Mouse (Mus musculus) adrenal gland, adult 10 weeks (tissue): Measurements from ENCODE around the gene Dcn. TPM values are rescaled to one million over a fixed set of nuclear protein-coding genes. Genes with fewer than 3 reads are reported as not detected.

Experiments
- polyA plus RNA-seq: library from polyadenylated mRNA; stranded (reverse); fragments of 350-450 nt; fragmentation: Illumina TruSeq; extraction: RNeasy Lipid Tissue Mini Kit (QIAGEN cat#74804); gene quantifications from one replicate; pipeline ENCODE4 v1.2.3, GENCODE M21; 2014; ENCODE audit warnings: low read depth, low replicate concordance

The Dcn gene
- polyA plus RNA-seq = 495 TPM

GRCm38 (mm10) chr10:97479004-97479766 is at the start of gene Dcn:
Gene Dcn, plus strand, starts transcription at chr10:97479609.

GRCm38 (mm10) chr10:97564957-97565856 is 85.8 kb downstream of the Dcn start, which contains the start of gene Lum:
Gene Lum, plus strand, starts transcription at chr10:97565128.

Other genes starting within 250 kb of the Dcn start
- gene Lum, start 85.5 kb downstream of the Dcn start, polyA plus RNA-seq = 89.2 TPM
- not detected for gene Kera, start 127.3 kb downstream of the Dcn start, polyA plus RNA-seq
- 0.47 TPM for gene Epyc, start 164.5 kb downstream of the Dcn start, polyA plus RNA-seq
- gene Ccer1, start 213.4 kb downstream of the Dcn start, polyA plus RNA-seq = not detected
- not detected for gene C030005K15Rik, start 247.1 kb downstream of the Dcn start, polyA plus RNA-seq